Mouse (Mus musculus) stomach, postnatal 0 days (tissue): ENCODE results near the gene Prox2. TPM values are rescaled to one million over a fixed set of nuclear protein-coding genes. Genes with fewer than 3 reads are reported as not detected.

Experiments
- ATAC-seq: fragments of 200-750 bp; cut with Nextera tagmentation; 2 replicates; pipeline ENCODE4 v1.8.0; 2017; ENCODE audit not compliant: low FRiP score, low TSS enrichment
- DNase-seq: peaks from one replicate; pipeline ENCODE4 v3.0.0-alpha.2; 2016; ENCODE audit warnings: low spot score
- H3K27ac ChIP-seq: fragments of 300-500 bp; sonication (generic); replicated peaks from 2 replicates; pipeline ENCODE4 v1.5.1; 2014; ENCODE audit warnings: mild to moderate bottlenecking, control low read depth
- H3K27me3 ChIP-seq: fragments of 300-500 bp; sonication (generic); 2 replicates; pipeline ENCODE4 v1.6.1; 2014; ENCODE audit warnings: low read length; ENCODE audit not compliant: control insufficient read depth, insufficient read depth
- H3K36me3 ChIP-seq: fragments of 300-500 bp; sonication (generic); 2 replicates; pipeline ENCODE4 v1.6.1; 2014; ENCODE audit warnings: low read length, mixed read lengths; ENCODE audit not compliant: control insufficient read depth, insufficient read depth
- H3K4me1 ChIP-seq: fragments of 300-500 bp; sonication (generic); replicated peaks from 2 replicates; pipeline ENCODE4 v1.6.1; 2014; ENCODE audit warnings: antibody characterized with exemption; ENCODE audit not compliant: control insufficient read depth, insufficient read depth
- H3K4me2 ChIP-seq: fragments of 300-500 bp; sonication (generic); replicated peaks from 2 replicates; pipeline ENCODE4 v1.6.1; 2014; ENCODE audit warnings: low read depth, mild to moderate bottlenecking, control low read depth, moderate library complexity
- H3K4me3 ChIP-seq: fragments of 300-500 bp; sonication (generic); 2 replicates; pipeline ENCODE4 v1.5.1; 2014; ENCODE audit warnings: low read depth, low read length, control low read depth
- H3K9ac ChIP-seq: fragments of 300-500 bp; sonication (generic); 2 replicates; pipeline ENCODE4 v1.6.1; 2014; ENCODE audit warnings: mild to moderate bottlenecking, low read length, control low read depth, mixed read lengths
- H3K9me3 ChIP-seq: fragments of 300-500 bp; sonication (generic); 2 replicates; pipeline ENCODE4 v1.6.1; 2016; ENCODE audit warnings: low read length; ENCODE audit not compliant: control insufficient read depth
- CTCF ChIP-seq: IDR thresholded peaks from 2 replicates; pipeline ENCODE4 v1.5.1; 2016; ENCODE audit warnings: antibody characterized with exemption, low read depth, mild to moderate bottlenecking, moderate library complexity
- EP300 ChIP-seq: optimal IDR thresholded peaks from 2 replicates; pipeline ENCODE3; 2016; ENCODE audit warnings: antibody characterized with exemption
- WGBS: fragments of 180-500 bp; shearing (Covaris S2); extraction: QIAGEN DNeasy Blood & Tissue Kit; methylation state at CpG from one replicate; pipeline ENCODE4 v1.1.7; 2014; 5-methylcytosine and 5-hydroxymethylcytosine counted together
- polyA plus RNA-seq: library from polyadenylated mRNA; unstranded; fragments of >200 nt; fragmentation: Nextera tagmentation; extraction: Ambion mirVana; gene quantifications from 2 replicates; pipeline ENCODE4 v1.2.1, GENCODE M21; 2015

Prox2 gene
- polyA plus RNA-seq, 1 experiment from 2014 or later, result 1.9 TPM

GRCm38 (mm10) chr12:85084257-85084656, 26.3 kb downstream of the Prox2 start:
- ATAC-seq (no peak), DNase-seq (no peak)
- Histone ChIP-seq H3K4me3 (no peak overlapping the region), H3K4me1 (no peaks in the 10 kb centered on the region), H3K9ac (no peak overlapping the region), H3K36me3 (peaks cover 5% of the 10 kb centered on the region; the same call in 1 of the 2 replicates), H3K4me2 (no peak overlapping the region), H3K27ac (no peak overlapping the region), H3K27me3 (no peaks in the 10 kb centered on the region), H3K9me3 (no peaks in the 10 kb centered on the region)
- TF ChIP-seq CTCF (no peak), EP300 (no peak)
- WGBS, result 77% methylated on average over 2 of the region's 2 CpGs

DNA sequence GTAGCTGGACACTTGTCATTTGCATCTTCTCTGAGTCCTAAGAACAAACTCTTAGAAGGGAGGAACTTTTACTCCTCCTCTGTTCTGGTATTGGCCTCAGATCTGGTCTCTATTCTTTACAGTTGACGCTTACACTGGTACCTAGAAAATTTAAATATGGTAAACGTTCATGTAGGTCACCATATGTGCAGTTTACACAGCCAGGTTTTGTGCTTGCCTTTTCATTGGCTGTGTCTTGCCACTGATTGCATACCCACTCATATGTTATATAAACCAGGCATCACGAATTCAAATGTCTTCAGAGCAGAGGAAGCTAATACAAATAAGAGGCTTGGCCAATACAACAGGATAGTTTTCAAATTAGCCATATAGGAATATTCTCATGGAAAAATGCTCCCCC, 33.5 kb downstream of the Prox2 start:
- H3K27me3 ChIP-seq, result no peaks in the 10 kb centered on the region

DNA sequence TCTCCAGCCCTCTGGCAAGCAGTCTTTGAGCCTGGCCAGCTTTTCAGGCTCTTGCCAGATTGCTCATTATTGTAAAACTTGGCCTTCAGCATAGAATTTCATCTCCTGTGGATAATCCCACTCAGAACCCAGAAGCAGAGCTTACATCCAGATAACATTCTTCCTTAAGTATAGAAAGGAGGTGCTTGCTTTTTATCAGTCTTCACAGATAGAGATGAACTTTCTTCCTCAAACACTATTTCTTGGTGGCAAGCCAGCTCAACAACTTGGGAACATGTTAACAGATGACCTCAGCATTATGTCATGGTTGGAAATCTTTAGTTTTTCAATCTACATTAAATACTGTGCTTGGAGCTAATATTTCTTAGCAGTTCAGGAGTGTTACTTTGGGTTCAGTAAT, 39.5 kb downstream of the Prox2 start:
- Histone ChIP-seq H3K36me3 (peaks cover 6% of the 10 kb centered on the region; the same call in 1 of the 2 replicates), H3K27ac (no peak overlapping the region), H3K4me3 (no peak overlapping the region), H3K9me3 (no peaks in the 10 kb centered on the region), H3K9ac (no peak overlapping the region), H3K4me2 (no peak overlapping the region), H3K27me3 (no peaks in the 10 kb centered on the region), H3K4me1 (no peaks in the 10 kb centered on the region)
- ATAC-seq, result no peak
- DNase-seq, result no peak
- TF ChIP-seq CTCF (no peak), EP300 (no peak)

More for the DNA sequence above, 33.5 kb downstream of the Prox2 start:
- Histone ChIP-seq H3K4me1 (no peaks in the 10 kb centered on the region), H3K4me3 (no peak overlapping the region), H3K9ac (no peak overlapping the region), H3K36me3 (peaks cover 2% of the 10 kb centered on the region; the same call in 1 of the 2 replicates), H3K9me3 (no peaks in the 10 kb centered on the region), H3K4me2 (no peak overlapping the region), H3K27ac (no peak overlapping the region)
- TF ChIP-seq CTCF, result no peak
- no peak for TF ChIP-seq EP300
- ATAC-seq (no peak), DNase-seq (no peak)
- WGBS, result 86% methylated on average over 3 of the region's 3 CpGs

GRCm38 (mm10) chr12:85051218-85051617, 59.3 kb downstream of the Prox2 start:
- WGBS, result 45% methylated on average over 6 of the region's 6 CpGs
- Histone ChIP-seq H3K4me2 (no peak overlapping the region), H3K9me3 (no peaks in the 10 kb centered on the region), H3K9ac (no peak overlapping the region), H3K4me3 (no peak overlapping the region), H3K27ac (no peak overlapping the region), H3K4me1 (no peaks in the 10 kb centered on the region), H3K36me3 (peaks cover 8% of the 10 kb centered on the region; the same call in 1 of the 2 replicates), H3K27me3 (no peaks in the 10 kb centered on the region)
- DNase-seq (no peak), ATAC-seq (no peak)
- TF ChIP-seq EP300 (no peak), CTCF (no peak)

Other genes with a start within 250 kb of the Prox2 start
- 1.3 and 1.4 TPM in 2 replicates for gene Ltbp2, start 234.2 kb downstream of the Prox2 start, polyA plus RNA-seq
- 95.3 and 99.2 TPM in 2 replicates for gene Fcf1, start 139.9 kb downstream of the Prox2 start, polyA plus RNA-seq
- gene Arel1, start 139.9 kb downstream of the Prox2 start, polyA plus RNA-seq, result 4.8 and 5.0 TPM in 2 replicates
- gene Ylpm1, start 114.4 kb downstream of the Prox2 start, polyA plus RNA-seq, result 9.2 and 10.5 TPM in 2 replicates
- gene Dlst, start 74 bp upstream of the Prox2 start, polyA plus RNA-seq, result 63.2 and 70.2 TPM in 2 replicates
- gene Rps6kl1, start 40.5 kb upstream of the Prox2 start, polyA plus RNA-seq, result 0.65 and 0.75 TPM in 2 replicates
- gene Pgf, start 67.0 kb upstream of the Prox2 start, polyA plus RNA-seq, result 3.0 and 3.5 TPM in 2 replicates
- 50.8 and 58.7 TPM in 2 replicates for gene Eif2b2, start 108.7 kb upstream of the Prox2 start, polyA plus RNA-seq
- 3.0 and 3.2 TPM in 2 replicates for gene Mlh3, start 159.8 kb upstream of the Prox2 start, polyA plus RNA-seq
- 33.6 and 35.9 TPM in 2 replicates for gene Acyp1, start 177.7 kb upstream of the Prox2 start, polyA plus RNA-seq
- gene Zc2hc1c, start 177.8 kb upstream of the Prox2 start, polyA plus RNA-seq, result 0.76 and 0.93 TPM in 2 replicates
- gene Nek9, start 228.6 kb upstream of the Prox2 start, polyA plus RNA-seq, result 7.2 and 8.1 TPM in 2 replicates